Mouse (Mus musculus): ENCODE results near the gene 1700011L22Rik.

DNA sequence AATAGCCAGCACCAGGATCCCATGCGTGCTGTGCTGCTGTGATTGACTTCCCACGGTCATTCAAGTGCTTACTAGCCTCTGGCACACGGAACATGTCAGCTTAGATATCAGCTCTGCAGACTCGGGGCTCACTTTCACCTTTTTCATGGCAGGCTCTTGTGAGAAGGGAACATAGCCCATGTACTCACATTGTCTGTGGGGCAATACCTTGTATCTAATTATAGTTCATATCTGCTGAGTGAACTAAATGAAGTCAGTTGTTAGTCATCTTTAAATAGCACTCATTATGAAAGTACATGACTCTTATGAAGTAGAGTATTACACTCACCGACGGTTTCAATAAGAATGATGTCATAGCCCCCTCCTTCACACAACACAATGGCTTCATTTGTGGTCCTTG, 25.4 kb upstream of the 1700011L22Rik start:
- TF ChIP-seq CTCF (IDR thresholded peaks at IDR 0.05; ENCODE audit: borderline replicate concordance, insufficient read depth, low read length), result no peak
- no peak for TF ChIP-seq POLR2A (IDR thresholded peaks at IDR 0.05; ENCODE audit: low read depth, low read length)
